Mouse (Mus musculus): ENCODE results near the gene Nfib.

- TF ChIP-seq CTCF (IDR thresholded peaks at IDR 0.05; ENCODE audit: low read depth, low read length) = no peak
- TF ChIP-seq GATA1 (IDR thresholded peaks at IDR 0.05; ENCODE audit: borderline replicate concordance, low read length) = no peak
- no peak for TF ChIP-seq TAL1 (conservative IDR thresholded peaks at IDR 0.05; ENCODE audit: low read depth, low read length)
- no peak for TF ChIP-seq POLR2AphosphoS5 (IDR thresholded peaks at IDR 0.05; ENCODE audit: insufficient replicate concordance, low read depth, low read length)
- no peak for TF ChIP-seq GATA2 (IDR thresholded peaks at IDR 0.05; ENCODE audit: borderline replicate concordance, low read depth, low read length)
Measured at GRCm38 (mm10) chr4:82275996-82276395, 429.6 kb downstream of the Nfib start.

Data from G1E (cell line).